Mouse (Mus musculus): Measurements from ENCODE around the gene P2ry10.

GRCm38 (mm10) chrX:107143930-107144329 lies 55.6 kb downstream of the P2ry10 start:
- no peak for TF ChIP-seq CTCF (IDR thresholded peaks at IDR 0.05; ENCODE audit: low read depth, low read length)
- no peak for TF ChIP-seq POLR2A (IDR thresholded peaks at IDR 0.05; ENCODE audit: borderline replicate concordance, low read depth, low read length)
